Mouse (Mus musculus) MEL-GATA-1-ER (cell line): ENCODE measurements at regions not wholly inside any gene's neighbourhood (a gene's known extent, or its start where the extent isn't known, plus 50 kb on each side); places are given as distances from the start of the nearest gene placed in this dataset.
A peak's percentile ranks its signal among the peaks of the same experiment; 100 is the strongest.
"Not testable (repeated sequence)": the region's sequence is repeated elsewhere in the genome, so short reads cannot be mapped to it uniquely, and the experiment has no call there.

Source experiments
- DNase-seq: peaks from one replicate; pipeline ENCODE4 v3.0.0-alpha.2; 2012; ENCODE audit warnings: low read depth; ENCODE audit errors: extremely low read depth

- no peak for DNase-seq
These were observed 261.5 kb upstream of the Ube2e3 start for GRCm38 (mm10) chr2:78606388-78606787.

DNA sequence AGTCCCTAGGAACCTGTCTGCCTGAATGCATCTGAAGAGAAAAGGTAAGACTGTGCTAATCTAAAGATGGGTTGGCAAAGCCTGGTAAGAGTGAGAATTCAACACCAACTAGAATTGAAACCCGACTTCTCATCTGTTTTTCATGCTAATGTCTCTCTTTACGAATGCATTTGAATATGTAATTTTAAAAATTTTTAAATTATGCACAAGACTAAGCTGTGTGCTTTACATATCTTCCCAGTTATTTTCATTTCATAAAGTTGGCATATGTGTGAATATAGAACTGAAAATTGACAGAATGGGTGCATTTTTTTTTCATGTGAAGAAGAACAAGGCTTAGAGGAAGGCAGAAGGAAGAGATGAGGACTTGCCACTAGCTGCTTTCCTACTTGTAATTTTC is 267.2 kb upstream of the Ube2e3 start:
- no peak for DNase-seq

- no peak for DNase-seq
These were observed 269.9 kb upstream of the Ube2e3 start for GRCm38 (mm10) chr2:78598039-78598438.

DNA sequence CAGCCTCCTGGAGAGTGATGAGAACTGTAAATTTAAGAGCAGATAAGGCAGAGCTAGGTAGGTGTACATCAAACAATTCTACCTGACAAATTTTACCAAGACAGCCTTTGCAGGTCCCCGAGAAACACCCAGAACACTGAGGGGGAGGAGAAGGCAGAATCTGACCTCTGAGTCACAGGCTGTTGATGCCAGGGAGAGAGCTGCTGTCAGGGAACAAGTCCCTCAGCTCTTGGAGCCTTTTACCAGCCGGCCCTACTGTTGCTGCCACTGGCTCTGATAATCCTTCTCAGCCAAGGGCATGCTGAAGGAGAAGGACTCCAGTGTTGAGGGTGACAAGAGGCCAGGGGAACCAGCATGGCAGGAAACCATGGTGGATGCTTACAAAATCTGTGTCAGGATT is 271.7 kb upstream of the Ube2e3 start:
- no peak for DNase-seq

GRCm38 (mm10) chr2:78580013-78580412 is 287.9 kb upstream of the Ube2e3 start:
- peak; percentile 92 for DNase-seq

- DNase-seq = no peak
These were observed 295.4 kb upstream of the Ube2e3 start for GRCm38 (mm10) chr2:78572492-78572891.

GRCm38 (mm10) chr2:78558128-78558527 is 309.8 kb upstream of the Ube2e3 start:
- no peak for DNase-seq

- no peak for DNase-seq
These were observed 316.8 kb upstream of the Ube2e3 start for GRCm38 (mm10) chr2:78551085-78551484.

GRCm38 (mm10) chr2:78548683-78549467 is 319.0 kb upstream of the Ube2e3 start:
- no peak for DNase-seq

- DNase-seq = no peak
These were observed 320.6 kb upstream of the Ube2e3 start for GRCm38 (mm10) chr2:78547286-78547685.

GRCm38 (mm10) chr2:78540422-78540821 is 327.5 kb upstream of the Ube2e3 start:
- no peak for DNase-seq

GRCm38 (mm10) chr2:78539592-78540300 is 328.2 kb upstream of the Ube2e3 start:
- DNase-seq = no peak

GRCm38 (mm10) chr2:78537574-78537973 is 330.4 kb upstream of the Ube2e3 start:
- DNase-seq = no peak

- DNase-seq = not testable (repeated sequence)
These were observed 334.0 kb upstream of the Ube2e3 start for GRCm38 (mm10) chr2:78533881-78534280.

DNA sequence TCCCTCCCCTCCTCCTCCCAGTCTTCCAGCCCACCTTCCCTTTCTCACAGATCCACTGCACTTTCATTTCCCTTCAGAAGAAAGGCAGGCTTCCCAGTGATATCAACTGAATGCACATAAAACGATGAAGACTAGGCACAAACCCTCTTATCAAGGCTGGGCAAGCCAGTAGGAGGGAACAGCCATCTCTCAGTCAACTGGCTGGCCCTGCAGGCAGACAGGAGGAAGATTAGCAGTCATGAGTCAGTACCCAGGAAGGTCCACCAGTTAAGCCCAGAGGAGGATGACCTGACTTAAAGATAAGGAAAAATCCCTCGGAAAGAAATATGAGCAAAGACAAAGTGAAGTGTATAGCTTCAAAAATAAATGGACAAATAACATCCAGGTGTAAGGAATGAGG is 337.4 kb upstream of the Ube2e3 start:
- DNase-seq = no peak

DNA sequence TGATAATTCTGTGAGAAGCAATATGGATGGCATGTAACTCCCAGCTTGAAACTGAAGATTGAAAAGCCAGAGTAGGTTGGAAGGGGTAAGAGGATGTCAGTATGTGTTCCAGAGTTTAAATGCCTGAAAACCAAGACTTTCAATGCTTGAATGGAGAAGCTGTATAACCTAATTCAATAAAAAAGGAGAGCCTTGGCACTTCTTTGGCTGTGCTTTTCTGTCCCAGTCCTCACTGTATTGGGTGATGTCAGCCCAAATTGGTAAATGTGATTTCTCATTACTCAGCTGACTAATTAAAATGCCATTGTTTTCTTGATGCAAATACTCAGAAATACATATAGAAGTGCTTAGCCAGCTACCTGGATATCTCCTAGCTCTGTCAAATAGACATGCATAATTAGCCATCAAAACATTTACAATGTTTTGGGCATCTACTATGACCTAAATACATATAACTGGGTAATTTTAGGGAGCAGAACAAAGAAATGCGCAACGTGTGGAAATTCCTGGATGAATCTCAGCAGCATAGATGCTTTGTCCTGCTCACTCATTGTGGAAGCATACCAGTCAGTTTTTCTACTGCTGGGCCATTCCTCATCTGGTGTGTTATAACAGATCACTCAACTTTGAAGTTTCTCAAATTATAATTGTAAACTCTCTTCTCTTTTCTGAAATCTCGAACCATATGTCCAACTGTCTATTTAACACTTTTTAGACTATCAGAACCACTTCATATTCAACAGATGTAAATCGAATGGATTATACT is 347.5 kb upstream of the Ube2e3 start:
- DNase-seq = no peak

GRCm38 (mm10) chr2:78493115-78493514 is 374.8 kb upstream of the Ube2e3 start:
- DNase-seq = no peak

GRCm38 (mm10) chr2:78480036-78480435 is 387.9 kb upstream of the Ube2e3 start:
- DNase-seq = no peak

DNA sequence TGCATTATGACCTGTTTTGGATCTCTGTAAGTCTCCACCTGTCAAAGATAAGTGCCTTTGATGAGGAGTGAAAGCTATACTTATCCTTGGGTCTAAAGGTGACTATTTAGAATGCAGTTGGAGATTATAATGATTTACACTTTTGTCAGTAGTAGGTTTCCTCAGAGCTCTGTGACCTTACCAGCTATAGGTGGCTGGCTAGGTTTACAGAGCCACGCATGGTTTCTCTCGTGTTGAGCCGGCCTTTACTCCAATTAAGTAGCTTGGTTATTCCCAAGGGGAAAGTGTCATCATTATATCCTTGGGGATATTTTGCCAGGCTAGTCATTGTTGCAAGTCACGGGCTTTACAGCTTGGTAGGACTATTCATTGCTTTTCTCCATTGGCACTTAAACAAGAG is 408.5 kb upstream of the Ube2e3 start:
- DNase-seq = no peak

- no peak for DNase-seq
These were observed 414.5 kb upstream of the Ube2e3 start for GRCm38 (mm10) chr2:78453411-78453810.

DNA sequence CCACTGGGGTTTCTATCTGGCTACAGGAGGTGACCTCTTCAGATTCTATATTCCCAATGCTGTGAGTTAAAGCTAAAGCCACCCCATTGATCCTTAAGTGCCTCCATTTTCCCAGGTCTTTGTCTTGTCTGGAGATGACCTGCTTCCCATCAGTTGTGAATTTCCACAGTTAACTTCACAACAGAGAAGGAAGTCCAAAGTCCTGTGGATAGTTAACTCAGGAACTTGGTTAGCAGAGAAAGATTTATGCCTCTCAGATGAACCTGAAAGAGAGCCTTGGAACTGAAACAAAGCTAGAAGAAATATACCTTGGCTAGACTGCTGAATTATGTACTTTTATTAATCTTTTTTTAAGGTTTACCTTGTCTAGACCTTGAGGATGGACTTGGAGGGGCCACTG is 431.1 kb upstream of the Ube2e3 start:
- no peak for DNase-seq

GRCm38 (mm10) chr2:78435071-78435470 is 432.9 kb upstream of the Ube2e3 start:
- no peak for DNase-seq
